Mouse (Mus musculus): Measurements from ENCODE around the gene Prrc2b.

DNA sequence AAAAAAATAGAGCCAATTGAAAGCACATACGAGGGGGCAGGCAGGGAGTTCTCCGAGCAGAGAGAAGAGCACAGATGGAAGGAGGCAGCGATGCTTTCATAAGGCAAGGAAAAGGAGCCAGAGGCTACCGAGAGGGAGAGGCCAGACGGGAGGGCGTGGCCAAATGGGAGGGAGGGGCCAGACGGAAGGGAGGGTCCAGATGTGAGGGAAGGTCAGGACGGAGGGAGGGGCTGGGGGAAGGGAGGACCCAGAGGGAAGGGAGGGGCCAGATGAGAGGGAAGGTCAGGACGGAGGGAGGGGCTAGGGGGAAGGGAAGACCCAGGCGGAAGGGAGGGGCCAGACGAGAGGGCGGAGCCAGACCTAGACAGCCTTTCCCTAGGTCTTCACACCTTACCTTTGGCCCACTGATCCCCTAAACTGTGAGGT, 18.3 kb upstream of the Prrc2b start:
- TF ChIP-seq TAL1 (IDR thresholded peaks at IDR 0.05; ENCODE audit: low read length) (no peak), GATA1 (IDR thresholded peaks at IDR 0.05; ENCODE audit: low read length) (no peak)
